Mouse (Mus musculus) thymus, adult 18-20 months (tissue): ENCODE measurements around the gene RPS10-NUDT3.

ENCODE experiments used
- DNase-seq, 2 experiments: peaks; one replicate each; pipeline ENCODE4 v3.0.0; 2022; ENCODE audit warnings: mixed read lengths in 2 of 2

RPS10-NUDT3 gene

GRCm38 (mm10) chr17:27634871-27635574 lies at the start of gene RPS10-NUDT3:
Gene RPS10-NUDT3, minus strand, starts transcription at chr17:27635222.
- DNase-seq = peak; percentile 79 to 80

- DNase-seq = no peak
These were observed 44.1 kb upstream of the RPS10-NUDT3 start for GRCm38 (mm10) chr17:27678924-27679813.

GRCm38 (mm10) chr17:27677756-27678155 lies 42.7 kb upstream of the RPS10-NUDT3 start:
- DNase-seq = no peak

- DNase-seq = no peak
These were observed 41.2 kb upstream of the RPS10-NUDT3 start for GRCm38 (mm10) chr17:27676270-27676669.

- DNase-seq = no peak
These were observed 40.4 kb upstream of the RPS10-NUDT3 start for GRCm38 (mm10) chr17:27675453-27675852.

GRCm38 (mm10) chr17:27673945-27674344 lies 38.9 kb upstream of the RPS10-NUDT3 start:
- no peak for DNase-seq

GRCm38 (mm10) chr17:27671720-27672119 lies 36.7 kb upstream of the RPS10-NUDT3 start:
- no peak for DNase-seq

GRCm38 (mm10) chr17:27658767-27659166 lies 23.7 kb upstream of the RPS10-NUDT3 start:
- DNase-seq = no peak

- DNase-seq = no peak
These were observed 22.1 kb upstream of the RPS10-NUDT3 start for GRCm38 (mm10) chr17:27657123-27657522.

- no peak for DNase-seq
These were observed 21.4 kb upstream of the RPS10-NUDT3 start for GRCm38 (mm10) chr17:27656414-27656813.

- DNase-seq = peak; percentile 36 to 55
These were observed 21.0 kb upstream of the RPS10-NUDT3 start for GRCm38 (mm10) chr17:27656011-27656399.

GRCm38 (mm10) chr17:27655089-27656010 lies 20.3 kb upstream of the RPS10-NUDT3 start, which contains the start of gene Pacsin1:
Gene Pacsin1, plus strand, starts transcription at chr17:27655509.
- peak; percentile 47 to 49 for DNase-seq

- no peak for DNase-seq
These were observed 18.4 kb upstream of the RPS10-NUDT3 start for GRCm38 (mm10) chr17:27653253-27653959.

GRCm38 (mm10) chr17:27652046-27652790 lies 17.2 kb upstream of the RPS10-NUDT3 start:
- no peak for DNase-seq

- no peak for DNase-seq
These were observed 15.6 kb upstream of the RPS10-NUDT3 start for GRCm38 (mm10) chr17:27650586-27650985.

GRCm38 (mm10) chr17:27650160-27650559 lies 15.1 kb upstream of the RPS10-NUDT3 start:
- DNase-seq = peak in 1 of 2 experiments; percentile 48

GRCm38 (mm10) chr17:27645807-27646206 lies 10.8 kb upstream of the RPS10-NUDT3 start:
- no peak for DNase-seq

GRCm38 (mm10) chr17:27644572-27644971 lies 9.6 kb upstream of the RPS10-NUDT3 start:
- no peak for DNase-seq

GRCm38 (mm10) chr17:27643756-27644155 lies 8.7 kb upstream of the RPS10-NUDT3 start:
- DNase-seq = no peak

- no peak for DNase-seq
These were observed 8.1 kb upstream of the RPS10-NUDT3 start for GRCm38 (mm10) chr17:27643101-27643500.

- DNase-seq = no peak
These were observed 7.6 kb upstream of the RPS10-NUDT3 start for GRCm38 (mm10) chr17:27642491-27643062.
